Mouse (Mus musculus): ENCODE data around the gene Tcl1b2.

DNA sequence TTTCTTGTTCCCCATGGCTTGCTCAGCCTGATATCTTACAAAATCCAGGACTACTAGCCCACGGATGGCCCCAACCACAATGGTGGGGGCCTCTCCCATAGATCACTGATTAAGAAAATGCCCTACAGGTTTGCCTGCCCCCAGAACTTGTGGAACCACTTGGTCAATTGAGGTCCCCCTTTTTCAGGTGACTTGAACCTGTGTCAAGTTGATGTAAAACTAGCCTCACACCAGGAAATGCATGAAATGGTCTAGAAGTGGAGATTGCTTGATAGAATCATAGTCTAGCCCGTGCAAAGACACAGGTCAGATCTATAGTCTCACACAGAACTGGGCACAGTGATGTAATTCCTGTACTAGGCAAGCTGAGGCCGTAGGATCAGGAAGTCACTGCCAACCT is at the start of gene Tcl1b2:
- TF ChIP-seq POLR2A (IDR thresholded peaks at IDR 0.05; ENCODE audit: borderline replicate concordance, extremely low read depth, insufficient read depth, insufficient read length, poor library complexity, severe bottlenecking) (no peak), CTCF (IDR thresholded peaks at IDR 0.05; ENCODE audit: borderline replicate concordance, extremely low read depth, insufficient read depth, insufficient read length) (no peak)
